Mouse (Mus musculus) heart, postnatal 36 days (tissue): ENCODE measurements around the gene Txndc5. TPM values are rescaled to one million over a fixed set of nuclear protein-coding genes. Genes with fewer than 3 reads are reported as not detected.

Experiments used
- DNase-seq, 2 experiments: peaks; one replicate each; pipeline ENCODE4 v3.0.0; 2021 to 2022
- intact Hi-C: fragments of 180-260 bp; cut with DNase I; formaldehyde crosslinking; loops from one replicate; pipeline ENCODE4 v1.15.1; 2025
- total RNA-seq, 2 experiments: library from RNA; stranded (reverse); gene quantifications; 2 replicates each; pipeline ENCODE4 v1.2.3; 2021

Txndc5 gene
- 10 to 100 TPM; 33.0 to 35.0 TPM for total RNA-seq

DNA sequence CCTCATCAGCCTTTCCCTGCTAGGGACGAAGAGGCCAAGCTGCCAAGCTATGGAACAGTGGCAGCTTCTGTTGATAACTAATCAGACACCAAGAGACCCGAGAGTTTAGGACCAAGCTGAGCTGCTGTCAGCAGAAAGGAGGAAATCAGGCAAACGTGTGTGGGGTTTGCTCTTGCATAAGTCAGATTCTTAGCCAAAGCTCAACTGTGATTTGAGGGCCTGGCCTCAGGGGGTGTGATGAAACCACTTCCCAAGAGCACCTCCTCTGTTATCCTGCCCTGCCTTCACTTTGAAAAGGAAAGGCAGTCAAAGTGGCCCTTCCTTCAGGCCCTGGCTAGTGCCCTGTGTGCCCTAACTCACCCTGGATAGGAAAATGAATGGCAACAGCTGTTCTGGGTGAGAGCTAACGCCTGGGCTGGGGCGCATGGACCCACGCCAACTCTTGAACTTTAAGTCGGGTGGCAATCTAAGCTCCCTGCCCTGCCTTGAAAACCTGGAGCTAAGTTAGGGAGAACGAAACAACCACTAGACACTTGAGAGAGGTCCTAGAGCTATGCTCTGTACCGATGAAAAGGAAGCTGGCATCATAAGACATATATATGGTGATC is at the start of gene Txndc5:
Txndc5 (minus strand) TSS at position 138 of the 608 bp plus-strand sequence.
- intact Hi-C loops: loop anchor here (2.0 to 5.0 kb wide), 2 partner anchors 52 to 186 kb away; no protein-coding TSS in a partner anchor
- no peak for DNase-seq

DNA sequence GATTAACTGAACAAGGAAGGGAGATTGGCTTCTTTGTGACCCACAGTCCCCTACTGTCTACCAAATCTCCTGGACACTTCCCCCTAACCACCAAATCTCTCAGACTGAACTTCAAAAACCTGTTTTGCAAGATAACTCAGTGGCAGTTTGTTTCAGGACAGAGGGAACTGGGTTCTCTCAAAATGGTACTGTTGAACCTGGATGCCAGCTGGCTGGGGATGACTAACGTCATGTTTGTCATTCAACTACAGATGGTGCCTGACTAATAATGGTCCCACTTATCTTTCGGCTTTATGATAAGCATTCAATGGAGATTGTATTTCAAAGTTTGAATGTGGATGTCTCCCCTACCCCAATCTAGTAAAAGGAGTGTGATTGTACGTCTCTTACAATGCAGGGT is 46.0 kb upstream of the Txndc5 start:
- no peak for DNase-seq
- intact Hi-C loops: no loop called here

DNA sequence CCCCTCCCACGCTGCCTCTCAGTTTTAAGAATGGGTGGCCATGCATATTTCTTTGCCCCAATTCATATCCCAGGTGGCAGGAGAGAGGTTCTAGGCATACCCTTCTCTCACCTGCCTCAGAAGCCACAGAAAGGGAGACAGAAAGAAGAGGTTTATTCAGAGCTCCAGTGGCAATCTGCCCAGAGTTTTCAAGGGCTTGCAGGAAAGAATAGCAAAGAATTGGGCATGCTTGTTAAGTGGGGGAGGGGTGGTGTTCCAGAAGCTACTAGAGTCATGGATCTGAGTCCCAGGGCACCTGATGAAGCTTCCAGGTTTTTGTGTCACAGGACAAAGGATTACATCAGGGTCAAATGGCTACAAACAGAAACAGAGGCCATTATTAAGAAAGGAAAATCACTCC is 44.7 kb upstream of the Txndc5 start:
- intact Hi-C loops: no loop called here

DNA sequence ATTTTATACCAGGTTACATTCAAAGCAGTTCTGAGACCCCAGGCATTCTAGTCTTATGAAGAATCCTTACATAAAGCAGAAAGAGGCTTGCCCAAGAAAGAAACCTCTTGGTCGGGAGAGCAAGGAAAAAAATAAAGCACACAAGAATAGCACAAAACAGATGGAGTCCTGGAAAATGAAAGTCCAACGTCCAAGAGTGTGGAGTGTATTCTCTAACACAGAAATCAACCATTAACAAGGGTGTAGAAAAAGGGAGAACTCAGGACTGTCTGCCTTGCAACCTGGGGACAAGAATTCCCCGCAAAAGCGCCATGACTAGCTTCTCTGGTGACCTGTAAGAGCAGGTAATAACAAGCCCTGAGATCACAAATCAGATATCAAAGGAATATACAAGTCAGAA is 36.6 kb upstream of the Txndc5 start:
- intact Hi-C loops: no loop called here
- no peak for DNase-seq

More for the DNA sequence above, 44.7 kb upstream of the Txndc5 start:
- DNase-seq: no peak

DNA sequence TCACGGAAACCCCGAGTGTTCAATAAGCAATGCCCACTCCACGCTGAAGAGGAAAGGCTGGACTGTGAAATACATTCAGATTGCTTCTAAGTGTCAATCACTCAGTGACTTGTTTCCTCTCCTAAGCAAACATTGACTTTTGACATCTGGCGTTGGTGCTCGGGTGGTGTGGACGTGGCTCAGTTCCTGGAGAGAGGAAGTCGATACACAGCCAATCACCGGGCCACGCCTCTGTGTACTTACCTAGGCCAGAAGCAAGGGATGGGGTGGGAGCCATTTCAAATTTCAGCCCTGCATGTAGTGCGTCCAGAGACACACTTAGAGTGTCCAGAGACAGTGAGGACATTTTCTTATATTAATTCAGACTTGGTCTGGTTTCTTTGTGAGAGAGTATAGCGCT is 26.0 kb upstream of the Txndc5 start:
- intact Hi-C loops: no loop called here

DNA sequence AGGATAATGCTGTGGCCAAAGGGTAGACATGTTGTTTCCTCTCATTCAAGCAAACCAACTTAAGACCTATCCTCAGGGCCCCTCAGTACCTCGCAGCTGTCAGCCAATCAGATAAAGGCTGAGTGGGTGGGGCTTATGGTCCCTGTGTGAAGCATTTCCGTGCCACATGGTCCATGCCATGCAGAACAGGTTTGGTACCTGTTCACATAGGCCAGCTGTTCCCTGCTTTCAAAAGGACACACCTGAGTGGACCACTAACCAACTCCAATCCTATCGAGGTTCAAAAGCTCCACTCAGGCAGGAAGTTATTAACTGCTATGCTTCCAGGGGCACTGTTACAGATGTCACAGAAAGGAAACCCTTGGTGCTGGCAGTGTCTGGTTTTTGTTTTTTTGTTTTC is 25.6 kb upstream of the Txndc5 start:
- intact Hi-C loops: no loop called here
- no peak for DNase-seq

More for the DNA sequence above, 26.0 kb upstream of the Txndc5 start:
- no peak for DNase-seq

DNA sequence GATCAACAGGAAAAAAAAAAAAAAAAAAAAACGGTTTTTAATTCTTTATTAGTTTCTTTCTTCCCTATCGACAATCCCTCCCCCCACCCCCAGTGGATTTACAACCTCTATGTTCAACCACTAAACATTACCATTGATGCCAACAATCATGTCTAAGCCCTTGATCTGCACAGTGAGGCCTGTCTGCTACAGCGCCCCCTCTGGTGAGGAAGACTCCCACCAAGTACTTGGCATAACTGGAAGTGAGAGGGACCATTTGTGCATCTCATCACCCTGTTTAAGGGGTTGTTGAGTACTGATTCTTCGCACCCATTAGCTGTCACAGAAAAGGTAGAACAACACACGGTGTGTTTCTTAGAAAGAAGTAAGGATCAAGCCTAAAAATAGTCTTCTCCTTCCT is 20.1 kb upstream of the Txndc5 start:
- intact Hi-C loops: no loop called here
- DNase-seq: no peak

GRCm38 (mm10) chr13:38547717-38548116 is 19.1 kb upstream of the Txndc5 start:
- intact Hi-C loops: no loop called here

GRCm38 (mm10) chr13:38546754-38547153 is 18.1 kb upstream of the Txndc5 start:
- no peak for DNase-seq
- intact Hi-C loops: no loop called here

More at GRCm38 (mm10) chr13:38547717-38548116, 19.1 kb upstream of the Txndc5 start:
- no peak for DNase-seq

GRCm38 (mm10) chr13:38545460-38545859 is 16.8 kb upstream of the Txndc5 start:
- intact Hi-C loops: no loop called here
- DNase-seq: no peak

DNA sequence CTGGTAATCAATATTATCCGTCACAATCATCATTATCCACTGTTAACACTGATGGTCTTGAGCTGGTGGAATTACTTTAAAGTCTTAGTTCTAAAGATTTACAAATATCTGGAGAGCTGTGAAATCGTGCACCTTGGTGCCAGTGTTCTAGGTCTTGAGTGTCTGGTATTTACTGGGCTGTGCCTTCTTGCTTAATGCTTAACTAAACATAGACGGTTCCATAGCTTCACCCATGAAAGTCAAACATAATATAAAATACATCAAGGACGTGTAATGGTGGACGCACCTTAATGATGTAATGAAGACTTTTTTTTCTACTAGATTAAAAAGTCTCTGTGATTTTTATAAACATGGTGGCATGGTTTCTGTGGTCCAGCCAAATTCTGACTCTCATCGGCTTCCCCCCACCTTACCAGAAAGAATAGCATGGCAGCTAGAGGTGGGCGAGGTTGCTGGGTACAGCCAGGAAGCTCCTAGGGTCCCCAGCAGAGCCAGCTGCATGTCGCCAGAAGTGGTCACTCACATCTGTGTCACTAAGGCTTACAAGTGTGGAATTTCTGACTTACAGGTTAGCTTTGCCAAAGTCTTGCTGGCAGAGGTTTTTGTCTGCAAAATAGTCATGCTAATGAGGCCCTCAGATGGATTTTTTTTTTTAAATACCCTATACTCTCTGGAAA is 16.3 kb upstream of the Txndc5 start:
- no peak for DNase-seq
- intact Hi-C loops: no loop called here

DNA sequence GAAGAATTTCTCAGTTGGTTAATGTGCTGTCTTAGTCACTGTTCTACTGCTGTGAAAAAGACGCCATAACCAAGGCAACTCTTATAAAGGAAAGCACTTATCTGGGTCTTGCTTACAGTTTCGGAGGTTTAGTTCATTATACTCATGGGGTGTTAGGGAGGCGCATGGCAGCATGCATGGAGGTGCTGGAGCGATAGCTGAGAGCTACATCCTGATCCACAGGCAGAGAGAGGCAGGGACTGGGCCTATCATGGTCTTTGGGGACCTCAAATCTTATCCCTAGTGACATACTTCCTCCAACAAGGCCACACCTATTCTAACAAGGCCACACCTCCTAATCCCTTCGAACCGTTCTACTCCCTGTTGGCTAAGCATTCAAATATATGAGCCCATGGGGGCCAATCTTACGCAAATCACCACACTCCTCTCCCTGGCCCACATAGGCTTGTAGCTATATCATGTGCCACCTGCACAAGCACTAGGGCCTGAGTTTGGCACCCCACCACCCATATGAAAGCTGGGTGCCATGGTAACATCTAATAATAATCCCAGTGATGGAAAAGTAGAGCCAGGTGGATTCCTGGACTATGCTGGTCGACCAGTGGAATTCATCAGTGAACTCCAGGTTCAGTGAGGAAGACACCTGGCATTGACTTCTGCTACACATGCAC is 15.0 kb upstream of the Txndc5 start:
- intact Hi-C loops: no loop called here
- DNase-seq: no peak

- DNase-seq: no peak
- intact Hi-C loops: no loop called here
These were observed 10.7 kb upstream of the Txndc5 start for GRCm38 (mm10) chr13:38539192-38539900.

- intact Hi-C loops: no loop called here
- no peak for DNase-seq
These were observed 8.9 kb upstream of the Txndc5 start for GRCm38 (mm10) chr13:38537521-38537920.

GRCm38 (mm10) chr13:38534731-38535130 is 6.1 kb upstream of the Txndc5 start:
- intact Hi-C loops: no loop called here
- DNase-seq: no peak

DNA sequence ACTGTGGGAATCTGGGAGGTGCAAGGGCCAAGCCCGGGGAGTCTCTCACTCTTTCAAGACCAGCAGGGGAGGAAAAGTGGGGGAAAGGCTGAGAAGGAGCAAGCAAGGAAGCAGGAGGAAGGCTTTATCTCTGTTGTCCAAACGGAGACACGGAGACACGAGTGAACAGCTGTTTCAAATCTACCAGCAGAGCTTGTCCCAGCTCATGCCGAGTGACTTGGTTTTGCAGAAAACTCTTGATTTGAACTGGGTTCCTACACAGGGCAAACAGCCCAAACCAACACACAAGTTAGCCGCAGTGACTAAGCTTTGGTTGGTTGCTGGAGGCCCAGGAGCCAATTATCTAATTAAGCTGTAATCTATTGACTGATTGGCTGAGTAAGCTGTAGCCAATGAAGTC is 5.4 kb upstream of the Txndc5 start:
- no peak for DNase-seq
- intact Hi-C loops: no loop called here

- DNase-seq: no peak
- intact Hi-C loops: no loop called here
These were observed 4.8 kb upstream of the Txndc5 start for GRCm38 (mm10) chr13:38533461-38533860.

DNA sequence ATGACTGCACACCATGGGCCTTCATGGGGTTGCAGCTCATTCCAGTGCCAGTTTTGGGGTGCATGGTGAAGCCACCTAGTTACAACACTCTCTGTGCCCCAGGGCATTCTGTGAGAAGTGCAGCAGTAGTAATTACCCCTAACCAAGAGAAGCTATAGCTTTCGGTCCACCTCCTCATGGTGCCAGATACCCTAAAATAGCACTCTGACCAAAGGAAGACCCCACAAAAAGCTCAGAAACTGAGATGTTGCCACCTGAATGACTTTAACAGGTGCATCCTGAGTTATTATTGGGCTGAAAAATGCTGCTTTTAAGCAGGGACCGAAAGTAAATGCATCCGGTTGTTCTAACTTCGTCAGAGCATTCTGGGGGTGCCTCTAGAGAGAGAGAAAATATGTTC is 2.9 kb upstream of the Txndc5 start:
- no peak for DNase-seq
- intact Hi-C loops: no loop called here

DNA sequence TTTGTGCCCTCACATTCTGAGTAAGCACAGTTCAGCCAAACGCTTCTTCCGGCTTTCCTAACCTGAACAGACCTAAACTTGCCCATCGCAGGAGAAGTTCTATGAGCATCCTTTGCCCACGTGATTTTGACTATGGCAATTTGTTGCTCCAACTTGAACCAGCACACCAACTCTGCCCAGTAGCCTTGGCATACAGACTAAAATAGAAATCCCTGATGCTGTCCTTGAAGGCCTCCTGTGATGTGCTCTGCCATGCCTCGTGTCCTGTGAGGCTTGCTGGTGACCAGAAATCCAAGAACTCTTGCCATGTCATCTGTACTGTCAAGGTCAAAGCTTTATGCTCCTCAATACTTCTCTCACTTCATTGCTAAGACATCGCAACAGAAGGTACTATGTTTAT is 952 bp upstream of the Txndc5 start:
- intact Hi-C loops: loop anchor here (2.0 to 5.0 kb wide), 2 partner anchors 51 to 187 kb away; no protein-coding TSS in a partner anchor
- no peak for DNase-seq

- intact Hi-C loops: loop anchor here (2.0 to 5.0 kb wide), 2 partner anchors 53 to 186 kb away; no protein-coding TSS in a partner anchor
- peak; percentile 92 to 93 for DNase-seq
These were observed 600 bp downstream of the Txndc5 start for GRCm38 (mm10) chr13:38527797-38528650.
